Mouse (Mus musculus) lung, adult 18-20 months (tissue): ENCODE results near the gene Aagab.

Experiments used
- DNase-seq, 2 experiments: peaks; one replicate each; pipeline ENCODE4 v3.0.0; 2022; ENCODE audit warnings: mixed read lengths in 2 of 2

The Aagab gene

GRCm38 (mm10) chr9:63649841-63650545, 47.5 kb downstream of the Aagab start:
- peak in 1 of 2 experiments; percentile 34 for DNase-seq

GRCm38 (mm10) chr9:63650905-63651304, 48.4 kb downstream of the Aagab start:
- DNase-seq, result peak in 1 of 2 experiments; percentile 46

GRCm38 (mm10) chr9:63651594-63651993, 49.1 kb downstream of the Aagab start:
- DNase-seq, result peak in 1 of 2 experiments; percentile 22

- no peak for DNase-seq
Observed at GRCm38 (mm10) chr9:63653666-63654065, 51.2 kb downstream of the Aagab start.

- no peak for DNase-seq
Observed at GRCm38 (mm10) chr9:63654575-63654974, 52.1 kb downstream of the Aagab start.

- no peak for DNase-seq
Observed at GRCm38 (mm10) chr9:63655092-63655491, 52.6 kb downstream of the Aagab start.

- DNase-seq, result peak; percentile 66 to 67
Observed at GRCm38 (mm10) chr9:63657167-63657566, 54.7 kb downstream of the Aagab start.

GRCm38 (mm10) chr9:63658436-63658835, 56.0 kb downstream of the Aagab start:
- no peak for DNase-seq

- DNase-seq, result peak; percentile 48 to 54
Observed at GRCm38 (mm10) chr9:63658970-63659371, 56.5 kb downstream of the Aagab start.

- peak in 1 of 2 experiments; percentile 39 for DNase-seq
Observed at GRCm38 (mm10) chr9:63660061-63660460, 57.6 kb downstream of the Aagab start.

GRCm38 (mm10) chr9:63660691-63661090, 58.2 kb downstream of the Aagab start:
- no peak for DNase-seq

- DNase-seq, result no peak
Observed at GRCm38 (mm10) chr9:63662759-63663158, 60.3 kb downstream of the Aagab start.

GRCm38 (mm10) chr9:63663222-63663621, 60.8 kb downstream of the Aagab start:
- no peak for DNase-seq

- no peak for DNase-seq
Observed at GRCm38 (mm10) chr9:63664300-63664745, 61.9 kb downstream of the Aagab start.

GRCm38 (mm10) chr9:63664792-63665646, 62.6 kb downstream of the Aagab start:
- peak in 1 of 2 experiments; percentile 20 for DNase-seq

GRCm38 (mm10) chr9:63666612-63667372, 64.3 kb downstream of the Aagab start:
- peak in 1 of 2 experiments; percentile 33 for DNase-seq

GRCm38 (mm10) chr9:63667373-63667724, 64.9 kb downstream of the Aagab start:
- no peak for DNase-seq

GRCm38 (mm10) chr9:63668621-63669020, 66.2 kb downstream of the Aagab start:
- no peak for DNase-seq

- DNase-seq, result no peak
Observed at GRCm38 (mm10) chr9:63669816-63670215, 67.4 kb downstream of the Aagab start.

GRCm38 (mm10) chr9:63672797-63673493, 70.5 kb downstream of the Aagab start:
- DNase-seq, result peak in 1 of 2 experiments; percentile 43

- DNase-seq, result no peak
Observed at GRCm38 (mm10) chr9:63673494-63673805, 71.0 kb downstream of the Aagab start.

- DNase-seq, result no peak
Observed at GRCm38 (mm10) chr9:63674613-63675012, 72.2 kb downstream of the Aagab start.

- no peak for DNase-seq
Observed at GRCm38 (mm10) chr9:63677621-63678020, 75.2 kb downstream of the Aagab start.
